Mouse (Mus musculus): ENCODE results near the gene Slamf7. TPM values are rescaled to one million over a fixed set of nuclear protein-coding genes. Genes with fewer than 3 reads are reported as not detected.
A peak's percentile ranks its signal among the peaks of the same experiment; 100 is the strongest.
"Not testable (repeated sequence)": the region's sequence is repeated elsewhere in the genome, so short reads cannot be mapped to it uniquely, and the experiment has no call there.

Slamf7 gene
- total and polyA plus RNA-seq, 2 experiments, result 0.20 to 0.83 TPM

DNA sequence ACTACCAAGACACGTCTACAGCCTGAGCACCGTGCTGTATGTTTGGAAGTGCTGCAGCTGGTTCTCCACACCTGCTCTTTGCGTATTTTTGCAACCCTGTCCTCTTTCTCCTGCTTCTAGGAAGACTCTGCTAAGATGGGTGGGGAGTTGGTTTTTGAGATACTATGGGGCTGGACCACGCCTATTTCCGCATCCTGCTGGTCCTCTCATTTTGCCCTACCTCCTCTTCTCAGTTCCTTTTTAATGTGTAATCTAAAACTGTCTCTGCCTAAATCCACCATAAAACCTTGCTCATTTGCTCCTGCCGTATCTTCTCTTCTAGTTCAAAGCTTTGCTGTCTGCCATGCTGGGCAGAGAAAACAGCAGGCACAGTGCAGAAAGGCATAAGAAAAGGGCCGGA is 28.2 kb upstream of the Slamf7 start:
- no peaks in the 10 kb centered on the region for H3K27me3 ChIP-seq (ENCODE audit: control insufficient read depth, insufficient read depth, low read length)
- WGBS, result 79% methylated on average over 7 of the region's 7 CpGs
- H3K36me3 ChIP-seq (ENCODE audit: control insufficient read depth, insufficient read depth, low read length), result no peaks in the 10 kb centered on the region
- peak; percentile 19 for DNase-seq (ENCODE audit: extremely low read depth, low read depth, low spot score)
- H3K4me3 ChIP-seq (ENCODE audit: insufficient read depth, low read depth, low read length), result no peak overlapping the region
- no peak overlapping the region for H3K27ac ChIP-seq (replicated peaks; ENCODE audit: insufficient read depth, low read depth, low read length)
- TF ChIP-seq CTCF (IDR thresholded peaks at IDR 0.05; ENCODE audit: low read depth, low read length), result no peak
- no peak for TF ChIP-seq POLR2A (IDR thresholded peaks at IDR 0.05; ENCODE audit: extremely low read depth, insufficient read depth, low read length)
- H3K79me2 ChIP-seq (ENCODE audit: control insufficient read depth, insufficient read depth, low read length), result no peaks in the 10 kb centered on the region
- H3K9ac ChIP-seq (ENCODE audit: low read depth, low read length), result no peak overlapping the region
- no peaks in the 10 kb centered on the region for H3K4me1 ChIP-seq (ENCODE audit: control insufficient read depth, insufficient read depth, low read length)

- Histone ChIP-seq H3K27me3 (ENCODE audit: control insufficient read depth, insufficient read depth, low read length) (no peaks in the 10 kb centered on the region), H3K4me1 (ENCODE audit: control insufficient read depth, insufficient read depth, low read length) (no peaks in the 10 kb centered on the region), H3K27ac (replicated peaks; ENCODE audit: insufficient read depth, low read depth, low read length) (no peak overlapping the region), H3K9ac (ENCODE audit: low read depth, low read length) (no peak overlapping the region), H3K79me2 (ENCODE audit: control insufficient read depth, insufficient read depth, low read length) (no peaks in the 10 kb centered on the region), H3K36me3 (ENCODE audit: control insufficient read depth, insufficient read depth, low read length) (no peaks in the 10 kb centered on the region), H3K4me3 (ENCODE audit: insufficient read depth, low read depth, low read length) (no peak overlapping the region)
- DNase-seq (ENCODE audit: extremely low read depth, low read depth, low spot score), result no peak
- TF ChIP-seq POLR2A (IDR thresholded peaks at IDR 0.05; ENCODE audit: extremely low read depth, insufficient read depth, low read length) (no peak), CTCF (IDR thresholded peaks at IDR 0.05; ENCODE audit: low read depth, low read length) (no peak)
- WGBS, result 76% methylated on average over 1 of the region's 1 CpGs
These were observed 24.9 kb upstream of the Slamf7 start for GRCm38 (mm10) chr1:171677721-171678120.

DNA sequence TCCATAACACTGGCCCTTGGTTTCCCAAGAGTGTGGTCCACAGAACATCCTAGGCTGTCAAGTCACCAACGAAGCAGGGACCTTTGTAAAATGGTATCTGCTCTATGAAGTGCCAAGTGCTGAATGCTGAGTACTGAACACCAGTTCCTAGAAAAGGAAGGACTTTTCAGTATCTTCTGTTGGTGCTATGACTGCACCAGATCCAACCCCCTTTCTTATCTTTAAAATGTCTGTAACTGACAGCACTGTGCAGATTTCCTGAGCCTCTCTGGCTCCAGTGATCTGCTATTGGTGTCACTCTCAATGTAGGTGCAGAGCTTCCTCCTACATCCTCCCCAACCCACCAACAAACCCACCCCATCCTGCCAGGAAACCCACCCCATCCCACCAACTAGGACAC is 21.6 kb upstream of the Slamf7 start:
- no peaks in the 10 kb centered on the region for H3K79me2 ChIP-seq (ENCODE audit: control insufficient read depth, insufficient read depth, low read length)
- H3K4me1 ChIP-seq (ENCODE audit: control insufficient read depth, insufficient read depth, low read length), result no peaks in the 10 kb centered on the region
- TF ChIP-seq POLR2A (IDR thresholded peaks at IDR 0.05; ENCODE audit: extremely low read depth, insufficient read depth, low read length), result no peak
- no peak for TF ChIP-seq CTCF (IDR thresholded peaks at IDR 0.05; ENCODE audit: low read depth, low read length)
- no peak overlapping the region for H3K4me3 ChIP-seq (ENCODE audit: insufficient read depth, low read depth, low read length)
- no peaks in the 10 kb centered on the region for H3K36me3 ChIP-seq (ENCODE audit: control insufficient read depth, insufficient read depth, low read length)
- no peaks in the 10 kb centered on the region for H3K27me3 ChIP-seq (ENCODE audit: control insufficient read depth, insufficient read depth, low read length)
- DNase-seq (ENCODE audit: extremely low read depth, low read depth, low spot score), result no peak
- 69% methylated on average over 1 of the region's 1 CpGs for WGBS
- no peak overlapping the region for H3K27ac ChIP-seq (replicated peaks; ENCODE audit: insufficient read depth, low read depth, low read length)
- no peak overlapping the region for H3K9ac ChIP-seq (ENCODE audit: low read depth, low read length)

DNA sequence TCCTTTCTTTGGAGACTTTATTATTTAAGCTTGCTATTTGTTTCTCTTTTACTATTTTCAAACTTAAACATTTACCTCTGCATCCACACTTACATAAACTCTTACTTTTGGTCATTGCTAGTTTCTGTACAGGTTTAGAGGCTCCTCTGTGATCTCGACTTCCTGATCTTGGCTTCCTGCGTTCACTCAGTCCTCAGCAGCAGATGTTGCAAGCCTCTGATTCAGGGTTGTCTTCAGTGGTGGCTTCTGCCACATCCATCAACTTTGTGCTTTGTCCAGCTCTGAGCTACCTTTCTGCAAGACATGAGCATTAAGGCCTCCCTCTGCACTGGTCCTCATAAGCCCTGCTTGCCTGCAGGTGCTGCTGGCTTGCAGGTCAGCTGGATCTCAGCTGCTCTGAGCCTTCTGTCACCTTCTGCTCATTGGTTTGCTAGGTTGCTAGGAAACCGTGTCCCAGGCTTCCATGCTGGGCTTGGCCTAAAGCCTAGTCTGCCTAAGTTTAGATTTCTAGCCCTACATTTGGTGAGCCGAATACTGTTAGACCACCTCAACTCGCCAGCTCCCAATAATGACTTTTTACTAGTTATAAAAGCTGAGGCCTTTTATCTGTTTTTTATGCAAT is 20.1 kb upstream of the Slamf7 start:
- H3K4me3 ChIP-seq (ENCODE audit: insufficient read depth, low read depth, low read length), result no peak overlapping the region
- no peak overlapping the region for H3K9ac ChIP-seq (ENCODE audit: low read depth, low read length)
- WGBS, result 72% methylated on average over 5 of the region's 5 CpGs
- H3K27me3 ChIP-seq (ENCODE audit: control insufficient read depth, insufficient read depth, low read length), result no peaks in the 10 kb centered on the region
- DNase-seq (ENCODE audit: extremely low read depth, low read depth, low spot score), result no peak
- H3K79me2 ChIP-seq (ENCODE audit: control insufficient read depth, insufficient read depth, low read length), result no peaks in the 10 kb centered on the region
- H3K36me3 ChIP-seq (ENCODE audit: control insufficient read depth, insufficient read depth, low read length), result no peaks in the 10 kb centered on the region
- TF ChIP-seq POLR2A (IDR thresholded peaks at IDR 0.05; ENCODE audit: extremely low read depth, insufficient read depth, low read length) (no peak), CTCF (IDR thresholded peaks at IDR 0.05; ENCODE audit: low read depth, low read length) (no peak)
- H3K4me1 ChIP-seq (ENCODE audit: control insufficient read depth, insufficient read depth, low read length), result no peaks in the 10 kb centered on the region
- no peak overlapping the region for H3K27ac ChIP-seq (replicated peaks; ENCODE audit: insufficient read depth, low read depth, low read length)

GRCm38 (mm10) chr1:171672451-171672850 is 19.6 kb upstream of the Slamf7 start:
- H3K27ac ChIP-seq (replicated peaks; ENCODE audit: insufficient read depth, low read depth, low read length); H3K27me3 ChIP-seq (ENCODE audit: control insufficient read depth, insufficient read depth, low read length); H3K4me1 ChIP-seq (ENCODE audit: control insufficient read depth, insufficient read depth, low read length); H3K36me3 ChIP-seq (ENCODE audit: control insufficient read depth, insufficient read depth, low read length); H3K4me3 ChIP-seq (ENCODE audit: insufficient read depth, low read depth, low read length); DNase-seq (ENCODE audit: extremely low read depth, low read depth, low spot score); H3K9ac ChIP-seq (ENCODE audit: low read depth, low read length); H3K79me2 ChIP-seq (ENCODE audit: control insufficient read depth, insufficient read depth, low read length): not testable (repeated sequence)
- 78% methylated on average over 2 of the region's 2 CpGs for WGBS

DNA sequence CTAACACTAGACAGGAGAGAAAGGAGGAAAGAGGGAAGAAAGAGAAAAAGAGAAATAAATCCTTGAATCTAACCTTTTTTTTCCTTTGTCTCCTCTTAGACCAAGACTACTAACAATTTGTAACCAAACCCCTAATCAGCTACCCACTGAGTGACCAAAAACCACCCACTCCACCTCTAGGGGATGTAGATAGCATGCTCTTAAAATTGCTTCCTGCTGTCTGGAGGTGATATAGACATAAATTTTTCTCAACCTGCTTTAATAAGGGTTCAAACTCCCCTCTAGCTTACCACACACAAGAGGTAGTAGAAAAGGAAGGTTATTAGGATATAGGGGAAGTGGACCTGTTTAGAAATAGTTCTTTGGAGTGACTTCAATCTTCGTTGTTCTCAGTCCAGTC is 14.3 kb upstream of the Slamf7 start:
- no peak overlapping the region for H3K9ac ChIP-seq (ENCODE audit: low read depth, low read length)
- H3K4me3 ChIP-seq (ENCODE audit: insufficient read depth, low read depth, low read length), result no peak overlapping the region
- no peaks in the 10 kb centered on the region for H3K79me2 ChIP-seq (ENCODE audit: control insufficient read depth, insufficient read depth, low read length)
- DNase-seq (ENCODE audit: extremely low read depth, low read depth, low spot score), result no peak
- no peaks in the 10 kb centered on the region for H3K4me1 ChIP-seq (ENCODE audit: control insufficient read depth, insufficient read depth, low read length)
- no peaks in the 10 kb centered on the region for H3K27me3 ChIP-seq (ENCODE audit: control insufficient read depth, insufficient read depth, low read length)
- no peak overlapping the region for H3K27ac ChIP-seq (replicated peaks; ENCODE audit: insufficient read depth, low read depth, low read length)
- no peaks in the 10 kb centered on the region for H3K36me3 ChIP-seq (ENCODE audit: control insufficient read depth, insufficient read depth, low read length)
- WGBS, result 74% methylated on average over 1 of the region's 1 CpGs
- TF ChIP-seq CTCF (IDR thresholded peaks at IDR 0.05; ENCODE audit: low read depth, low read length) (no peak), POLR2A (IDR thresholded peaks at IDR 0.05; ENCODE audit: extremely low read depth, insufficient read depth, low read length) (no peak)

Measured in liver, adult 2 months (tissue).